Mouse (Mus musculus): ENCODE data around the gene Cd2. TPM values are rescaled to one million over a fixed set of nuclear protein-coding genes. Genes with fewer than 3 reads are reported as not detected.

Cd2 gene
- polyA plus RNA-seq, 1 experiment from 2014 or later = not detected

GRCm38 (mm10) chr3:101229551-101229930 is 58.2 kb downstream of the Cd2 start:
- ATAC-seq = no peak
- H3K27ac ChIP-seq (ENCODE audit: low read depth, low read length) = no peak overlapping the region
- no peak for TF ChIP-seq CTCF (IDR thresholded peaks at IDR 0.05; ENCODE audit: low read depth)
- H3K9me3 ChIP-seq (ENCODE audit: control insufficient read depth) = no peaks in the 10 kb centered on the region
- no peaks in the 10 kb centered on the region for H3K36me3 ChIP-seq (ENCODE audit: control insufficient read depth, insufficient read depth)
- H3K4me3 ChIP-seq (ENCODE audit: low read depth, low read length) = no peak overlapping the region
- no peaks in the 10 kb centered on the region for H3K4me1 ChIP-seq (replicated peaks; ENCODE audit: control insufficient read depth, insufficient read depth, low read length)
- no peaks in the 10 kb centered on the region for H3K27me3 ChIP-seq (replicated peaks; ENCODE audit: control insufficient read depth, insufficient read depth, low read length)
- 46% methylated on average over 5 of the region's 5 CpGs for WGBS
- H3K4me2 ChIP-seq (replicated peaks; ENCODE audit: low read depth) = no peak overlapping the region
- no peak overlapping the region for H3K9ac ChIP-seq (ENCODE audit: low read depth, low read length)

GRCm38 (mm10) chr3:101228868-101229550 is 58.7 kb downstream of the Cd2 start:
- 81% methylated on average over 13 of the region's 13 CpGs for WGBS
- no peak for TF ChIP-seq CTCF (IDR thresholded peaks at IDR 0.05; ENCODE audit: low read depth)
- no peaks in the 10 kb centered on the region for H3K4me1 ChIP-seq (replicated peaks; ENCODE audit: control insufficient read depth, insufficient read depth, low read length)
- H3K27ac ChIP-seq (ENCODE audit: low read depth, low read length) = no peak overlapping the region
- H3K9me3 ChIP-seq (ENCODE audit: control insufficient read depth) = no peaks in the 10 kb centered on the region
- H3K4me2 ChIP-seq (replicated peaks; ENCODE audit: low read depth) = no peak overlapping the region
- H3K4me3 ChIP-seq (ENCODE audit: low read depth, low read length) = no peak overlapping the region
- no peaks in the 10 kb centered on the region for H3K27me3 ChIP-seq (replicated peaks; ENCODE audit: control insufficient read depth, insufficient read depth, low read length)
- H3K9ac ChIP-seq (ENCODE audit: low read depth, low read length) = no peak overlapping the region
- no peaks in the 10 kb centered on the region for H3K36me3 ChIP-seq (ENCODE audit: control insufficient read depth, insufficient read depth)
- ATAC-seq = no peak

- H3K4me3 ChIP-seq (ENCODE audit: low read depth, low read length) = no peak overlapping the region
Measured at GRCm38 (mm10) chr3:101228066-101228465, 59.7 kb downstream of the Cd2 start.

More at GRCm38 (mm10) chr3:101228066-101228465, 59.7 kb downstream of the Cd2 start:
- TF ChIP-seq CTCF (IDR thresholded peaks at IDR 0.05; ENCODE audit: low read depth) = no peak
- no peak for ATAC-seq
- Histone ChIP-seq H3K4me1 (replicated peaks; ENCODE audit: control insufficient read depth, insufficient read depth, low read length) (no peaks in the 10 kb centered on the region), H3K27ac (ENCODE audit: low read depth, low read length) (no peak overlapping the region), H3K4me2 (replicated peaks; ENCODE audit: low read depth) (no peak overlapping the region), H3K9me3 (ENCODE audit: control insufficient read depth) (no peaks in the 10 kb centered on the region), H3K36me3 (ENCODE audit: control insufficient read depth, insufficient read depth) (no peaks in the 10 kb centered on the region), H3K27me3 (replicated peaks; ENCODE audit: control insufficient read depth, insufficient read depth, low read length) (no peaks in the 10 kb centered on the region), H3K9ac (ENCODE audit: low read depth, low read length) (no peak overlapping the region)
- WGBS = 86% methylated on average over 5 of the region's 5 CpGs

Other genes with a start within 250 kb of the Cd2 start
- gene Ptgfrn, start 177.7 kb downstream of the Cd2 start, polyA plus RNA-seq (2015; fragmentation: Nextera tagmentation; extraction: Ambion mirVana) = 5.6 and 6.1 TPM in 2 replicates
- gene Igsf3, start 89.1 kb upstream of the Cd2 start, polyA plus RNA-seq (2015; fragmentation: Nextera tagmentation; extraction: Ambion mirVana) = 13.0 and 14.2 TPM in 2 replicates

Data from intestine, postnatal 0 days (tissue).